Mouse (Mus musculus) erythroblast, adult 5-6 weeks (primary cell): ENCODE results near the gene Rho. TPM values are rescaled to one million over a fixed set of nuclear protein-coding genes. Genes with fewer than 3 reads are reported as not detected.

Experiments
- ATAC-seq: replicated peaks from 2 replicates; pipeline ENCODE4 v1.8.0; 2016; ENCODE audit warnings: moderate number of reproducible peaks, mild to moderate bottlenecking, moderate TSS enrichment, inconsistent platforms; ENCODE audit not compliant: poor library complexity, low FRiP score, severe bottlenecking
- total RNA-seq, 2 experiments: library from RNA; stranded (forward) in 1 of 2; stranded (reverse) in 1 of 2; fragments of 150-400 nt in 1 of 2; fragments of 200-764, 138-1000 nt in 1 of 2; gene quantifications; 2 replicates each; pipeline versions ENCODE4 v1.2.3 to v1.2.4; 2015 to 2017; ENCODE audit warnings: low replicate concordance in 2 of 2

Gene Rho
- total RNA-seq (2015; ENCODE audit: low replicate concordance): not detected in 2 replicates
- total RNA-seq (2017; ENCODE audit: low replicate concordance): 0.09 TPM in 1 of 2 replicates, not detected in the other

GRCm38 (mm10) chr6:115931639-115932038 lies at the start of gene Rho:
Rho (plus strand) TSS chr6:115931748.
- no peak for ATAC-seq

GRCm38 (mm10) chr6:115884018-115884417 lies 47.5 kb upstream of the Rho start:
- ATAC-seq: no peak

- no peak for ATAC-seq
These were observed 44.7 kb upstream of the Rho start for GRCm38 (mm10) chr6:115886894-115887293.

DNA sequence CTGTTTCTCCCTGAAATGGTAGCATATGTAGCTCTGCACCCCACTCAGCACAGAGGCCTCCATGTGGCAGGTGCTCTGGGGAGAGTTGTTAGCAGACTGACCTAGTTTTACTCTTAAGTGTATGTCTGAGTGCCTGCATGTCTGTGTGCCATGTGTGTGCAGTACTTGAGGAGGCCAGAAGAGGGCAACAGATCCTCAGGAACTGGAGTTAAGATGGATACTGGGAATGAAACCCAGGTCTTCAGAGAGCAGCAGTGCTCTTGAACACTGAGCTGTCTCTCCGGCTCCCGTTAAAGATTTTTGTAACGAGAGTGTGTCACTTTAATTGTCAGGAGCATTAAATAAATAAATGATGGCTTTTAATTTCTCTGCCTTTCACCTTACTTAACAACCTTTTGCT lies 43.3 kb upstream of the Rho start:
- 0 out of 2 replicates have a peak, but pooled peaks have one; percentile 36 for ATAC-seq

- ATAC-seq: no peak
These were observed 40.9 kb upstream of the Rho start for GRCm38 (mm10) chr6:115890601-115891000.

DNA sequence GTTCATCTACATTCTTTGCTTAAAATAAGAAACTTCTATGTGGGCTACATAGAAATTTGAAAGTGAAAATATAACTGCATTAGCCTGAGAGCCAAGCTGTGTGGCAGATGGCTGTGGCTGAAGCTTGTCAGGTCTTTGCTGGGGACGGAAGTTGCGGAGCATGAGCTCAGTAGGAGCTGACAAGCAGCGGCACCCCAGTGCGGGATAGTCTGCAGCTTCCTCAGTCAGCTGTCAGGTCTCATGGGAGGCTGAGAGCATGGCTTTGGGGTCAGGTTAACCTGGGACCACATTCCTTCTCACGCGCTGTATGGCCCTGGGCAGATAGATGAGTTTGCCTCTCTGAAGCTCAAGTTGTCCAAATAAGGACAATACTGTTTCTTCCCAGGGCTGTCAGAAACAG lies 40.5 kb upstream of the Rho start:
- no peak for ATAC-seq

DNA sequence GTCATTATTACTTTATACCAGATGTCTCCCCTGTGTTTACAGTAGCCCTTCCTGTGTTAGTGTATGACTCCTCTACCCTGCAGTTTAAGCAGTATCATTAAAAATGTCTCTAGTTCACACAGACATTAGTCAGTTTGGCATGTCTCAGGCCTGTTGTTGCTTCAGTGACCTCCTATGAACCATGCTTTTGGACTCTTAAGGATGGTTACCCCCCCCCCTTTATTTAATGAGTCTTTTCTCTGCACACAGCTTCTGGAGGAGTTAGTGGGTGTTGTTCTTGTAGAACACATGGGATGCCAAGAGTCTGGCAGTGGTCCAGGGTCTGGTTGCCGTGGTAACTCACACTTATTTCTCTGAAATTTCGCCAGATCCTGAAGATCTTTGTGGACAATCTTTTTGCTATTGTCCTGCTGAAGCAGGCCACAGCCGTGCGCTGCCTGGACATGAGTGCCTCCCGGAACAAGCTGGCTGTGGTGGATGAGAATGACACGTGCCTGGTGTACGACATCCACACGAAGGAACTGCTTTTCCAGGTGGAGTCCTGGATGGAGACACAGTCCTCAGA lies 40.0 kb upstream of the Rho start:
- no peak for ATAC-seq

DNA sequence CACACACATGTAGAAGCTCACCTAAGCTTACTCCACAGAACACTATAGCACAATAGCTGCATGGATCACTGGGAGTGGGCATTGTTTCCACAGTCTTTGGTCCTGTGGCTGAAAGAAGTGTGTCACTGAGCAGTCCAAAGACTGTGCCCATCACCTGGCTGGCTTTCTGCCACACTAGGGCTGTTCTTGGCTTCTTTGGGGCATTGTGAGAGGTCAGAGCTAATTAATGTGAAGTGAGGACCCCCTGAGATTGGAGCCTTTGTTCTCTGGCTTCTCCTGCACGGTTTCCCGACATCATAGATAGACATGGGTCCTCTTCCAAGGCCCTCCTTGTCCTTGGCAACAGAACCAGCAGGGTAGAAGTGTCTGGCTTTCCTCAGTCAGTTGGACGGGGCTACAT lies 39.2 kb upstream of the Rho start:
- no peak for ATAC-seq

- no peak for ATAC-seq
These were observed 35.2 kb upstream of the Rho start for GRCm38 (mm10) chr6:115896346-115896745.

GRCm38 (mm10) chr6:115897117-115897516 lies 34.4 kb upstream of the Rho start:
- ATAC-seq: no peak

DNA sequence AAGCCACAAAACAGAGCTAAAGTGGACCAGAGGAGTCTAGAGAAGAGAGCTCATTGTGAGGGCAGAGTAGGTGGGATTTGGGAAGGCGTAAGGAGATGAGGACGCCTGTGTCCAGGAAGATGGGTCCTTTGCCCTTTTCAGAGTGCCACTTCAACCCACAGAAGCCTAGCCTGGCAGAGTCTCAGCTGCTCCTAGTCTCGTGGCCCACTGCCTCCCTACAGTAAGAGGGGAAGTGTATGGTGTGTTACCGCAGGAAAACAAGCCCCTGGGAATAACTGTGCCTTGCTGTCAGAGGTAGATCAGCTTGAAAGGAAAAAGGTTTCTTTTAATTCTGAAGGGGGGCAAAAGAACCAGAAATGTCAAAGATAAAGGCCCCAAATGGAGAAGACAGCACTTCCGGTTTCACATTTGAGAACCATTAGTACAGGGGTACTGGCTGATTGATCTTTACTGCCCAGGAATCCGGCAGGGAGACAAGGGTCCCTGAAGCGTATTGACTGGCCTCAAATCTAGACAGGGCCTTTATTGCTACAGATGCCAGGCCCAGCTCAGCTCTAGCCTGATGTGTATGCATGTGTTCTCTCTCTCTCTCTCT lies 33.5 kb upstream of the Rho start:
- ATAC-seq: no peak

- ATAC-seq: no peak
These were observed 30.5 kb upstream of the Rho start for GRCm38 (mm10) chr6:115901062-115901461.

GRCm38 (mm10) chr6:115901489-115901931 lies 30.0 kb upstream of the Rho start:
- ATAC-seq: no peak

- ATAC-seq: no peak
These were observed 29.0 kb upstream of the Rho start for GRCm38 (mm10) chr6:115902545-115902944.

DNA sequence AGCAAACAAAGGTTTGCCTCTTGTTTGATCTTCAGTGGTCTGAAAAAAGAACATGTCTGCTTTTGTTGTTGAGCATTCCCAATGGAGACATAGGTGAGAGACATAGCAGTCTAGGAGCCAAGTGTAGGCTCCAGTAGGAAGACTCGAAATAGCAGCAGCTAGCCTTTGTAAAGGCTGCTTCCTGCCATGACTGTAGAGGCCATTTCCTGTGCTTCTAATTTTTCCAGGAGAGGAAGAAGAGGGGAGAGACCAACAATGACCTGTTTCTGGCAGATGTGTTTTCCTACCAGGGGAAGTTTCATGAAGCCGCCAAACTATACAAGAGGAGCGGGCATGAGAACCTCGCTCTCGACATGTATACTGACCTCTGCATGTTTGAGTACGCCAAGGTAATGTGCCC lies 26.0 kb upstream of the Rho start:
- ATAC-seq: no peak

- no peak for ATAC-seq
These were observed 25.1 kb upstream of the Rho start for GRCm38 (mm10) chr6:115906455-115906854.

GRCm38 (mm10) chr6:115906871-115907270 lies 24.7 kb upstream of the Rho start:
- no peak for ATAC-seq

- ATAC-seq: no peak
These were observed 23.0 kb upstream of the Rho start for GRCm38 (mm10) chr6:115908421-115908982.

- no peak for ATAC-seq
These were observed 22.5 kb upstream of the Rho start for GRCm38 (mm10) chr6:115909052-115909451.

DNA sequence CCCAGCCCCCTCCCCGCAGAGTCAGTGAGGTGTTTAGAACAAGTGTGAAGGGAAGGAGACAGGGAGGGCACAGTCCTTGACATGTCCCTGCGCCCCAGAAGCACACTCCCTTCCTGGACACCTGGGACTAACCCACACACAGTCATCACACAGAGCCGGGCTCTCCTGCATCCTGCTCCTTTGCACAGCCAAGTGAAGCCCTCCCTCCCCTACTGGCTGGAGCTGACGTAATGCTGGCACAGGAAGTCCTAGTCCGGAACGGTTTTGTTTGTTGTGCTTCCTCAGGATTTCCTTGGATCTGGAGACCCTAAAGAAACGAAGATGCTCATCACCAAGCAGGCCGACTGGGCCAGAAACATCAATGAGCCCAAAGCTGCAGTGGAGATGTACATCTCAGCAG lies 21.6 kb upstream of the Rho start:
- ATAC-seq: no peak

DNA sequence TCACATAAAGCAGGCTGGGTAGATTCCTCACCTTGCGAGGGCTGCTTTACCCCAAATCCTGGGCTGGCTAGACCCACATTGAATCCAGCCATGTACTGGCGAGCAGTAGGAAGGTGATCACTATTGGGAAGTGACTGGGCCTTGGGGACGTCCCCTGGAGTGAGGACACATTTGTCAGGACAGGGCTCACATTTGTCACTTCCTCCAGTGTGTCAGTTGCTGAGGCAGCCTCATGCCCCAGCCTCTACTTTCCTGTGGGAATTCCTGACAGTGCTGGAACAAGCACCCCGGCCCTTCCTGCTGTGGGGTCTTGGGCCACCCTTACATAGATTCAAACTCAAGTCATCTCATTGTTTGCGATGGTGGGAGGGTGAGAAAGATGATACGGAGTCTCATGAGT lies 19.8 kb upstream of the Rho start:
- ATAC-seq: no peak
